Mouse (Mus musculus) c-Kit-positive CD71-negative TER-119-negative erythroid progenitor cells, embryonic 14.5 days (primary cell): ENCODE results near the gene Btnl9.
"Not testable (repeated sequence)": the region's sequence is repeated elsewhere in the genome, so short reads cannot be mapped to it uniquely, and the experiment has no call there.

Source experiments
- DNase-seq: peaks from one replicate; pipeline ENCODE4 v3.0.0-alpha.2; 2013; ENCODE audit warnings: low read depth

Gene Btnl9

GRCm38 (mm10) chr11:49186955-49187488 is at the start of gene Btnl9:
Btnl9 (minus strand) TSS chr11:49187159.
- no peak for DNase-seq

GRCm38 (mm10) chr11:49235459-49236207 is 48.7 kb upstream of the Btnl9 start:
- no peak for DNase-seq

- no peak for DNase-seq
Measured at GRCm38 (mm10) chr11:49232781-49233180, 45.8 kb upstream of the Btnl9 start.

GRCm38 (mm10) chr11:49224455-49224854 is 37.5 kb upstream of the Btnl9 start:
- no peak for DNase-seq

- DNase-seq, result no peak
Measured at GRCm38 (mm10) chr11:49219271-49219670, 32.3 kb upstream of the Btnl9 start.

GRCm38 (mm10) chr11:49213505-49213904 is 26.5 kb upstream of the Btnl9 start:
- no peak for DNase-seq

- DNase-seq, result no peak
Measured at GRCm38 (mm10) chr11:49212577-49212976, 25.6 kb upstream of the Btnl9 start.

GRCm38 (mm10) chr11:49207495-49207894 is 20.5 kb upstream of the Btnl9 start:
- no peak for DNase-seq

- no peak for DNase-seq
Measured at GRCm38 (mm10) chr11:49205080-49205590, 18.2 kb upstream of the Btnl9 start.

- DNase-seq, result no peak
Measured at GRCm38 (mm10) chr11:49203771-49204497, 17.0 kb upstream of the Btnl9 start.

GRCm38 (mm10) chr11:49203129-49203768 is 16.3 kb upstream of the Btnl9 start, which contains the start of gene Zfp62:
Zfp62 (plus strand) TSS chr11:49203292.
- peak; percentile 89 for DNase-seq

GRCm38 (mm10) chr11:49202523-49203061 is 15.6 kb upstream of the Btnl9 start:
- no peak for DNase-seq

GRCm38 (mm10) chr11:49202071-49202470 is 15.1 kb upstream of the Btnl9 start:
- no peak for DNase-seq

- DNase-seq, result no peak
Measured at GRCm38 (mm10) chr11:49201142-49201541, 14.2 kb upstream of the Btnl9 start.

GRCm38 (mm10) chr11:49200666-49201065 is 13.7 kb upstream of the Btnl9 start:
- no peak for DNase-seq

- no peak for DNase-seq
Measured at GRCm38 (mm10) chr11:49195819-49196322, 8.9 kb upstream of the Btnl9 start.

- DNase-seq, result not testable (repeated sequence)
Measured at GRCm38 (mm10) chr11:49194771-49195170, 7.8 kb upstream of the Btnl9 start.

GRCm38 (mm10) chr11:49191083-49191482 is 4.1 kb upstream of the Btnl9 start:
- DNase-seq, result no peak

- DNase-seq, result no peak
Measured at GRCm38 (mm10) chr11:49189737-49190136, 2.8 kb upstream of the Btnl9 start.

GRCm38 (mm10) chr11:49187701-49188100 is 742 bp upstream of the Btnl9 start:
- no peak for DNase-seq

GRCm38 (mm10) chr11:49186452-49186851 is 507 bp downstream of the Btnl9 start:
- DNase-seq, result no peak

GRCm38 (mm10) chr11:49183172-49183571 is 3.8 kb downstream of the Btnl9 start:
- no peak for DNase-seq
